Mouse (Mus musculus) lung, embryonic 14.5 days (tissue): ENCODE data around the gene Mast4. TPM values are rescaled to one million over a fixed set of nuclear protein-coding genes. Genes with fewer than 3 reads are reported as not detected.

Experiments used
- ATAC-seq: fragments of 200-750 bp; cut with Nextera tagmentation; 2 replicates; pipeline ENCODE4 v1.8.0; 2017; ENCODE audit warnings: mild to moderate bottlenecking, moderate TSS enrichment, moderate library complexity; ENCODE audit not compliant: insufficient read depth
- DNase-seq: peaks from one replicate; pipeline ENCODE4 v3.0.0-alpha.2; 2015
- H3K27ac ChIP-seq: fragments of 300-500 bp; sonication (generic); 2 replicates; pipeline ENCODE4 v1.5.1; 2014; ENCODE audit warnings: low read depth, mild to moderate bottlenecking, moderate library complexity
- H3K27me3 ChIP-seq: fragments of 300-500 bp; sonication (generic); 2 replicates; pipeline ENCODE4 v1.6.1; 2014; ENCODE audit warnings: low read length, control low read depth; ENCODE audit not compliant: insufficient read depth
- H3K36me3 ChIP-seq: fragments of 300-500 bp; sonication (generic); 2 replicates; pipeline ENCODE4 v1.6.1; 2014; ENCODE audit warnings: control low read depth; ENCODE audit not compliant: insufficient read depth
- H3K4me1 ChIP-seq: fragments of 300-500 bp; sonication (generic); 2 replicates; pipeline ENCODE4 v1.6.1; 2014; ENCODE audit warnings: antibody characterized with exemption, control low read depth; ENCODE audit not compliant: insufficient read depth
- H3K4me2 ChIP-seq: fragments of 300-500 bp; sonication (generic); 2 replicates; pipeline ENCODE4 v1.6.1; 2014; ENCODE audit warnings: mild to moderate bottlenecking
- H3K4me3 ChIP-seq: fragments of 300-500 bp; sonication (generic); 2 replicates; pipeline ENCODE4 v1.5.1; 2014; ENCODE audit warnings: low read depth, low read length
- H3K9ac ChIP-seq: fragments of 300-500 bp; sonication (generic); 2 replicates; pipeline ENCODE4 v1.6.1; 2014
- H3K9me3 ChIP-seq: fragments of 300-500 bp; sonication (generic); 2 replicates; pipeline ENCODE4 v1.6.1; 2016; ENCODE audit warnings: low read depth, low read length, control low read depth
- CTCF ChIP-seq: IDR thresholded peaks from 2 replicates; pipeline ENCODE4 v1.5.1; 2016; ENCODE audit warnings: antibody characterized with exemption, low read depth
- WGBS: fragments of 180-500 bp; shearing (Covaris S2); extraction: QIAGEN DNeasy Blood & Tissue Kit; methylation state at CpG from one replicate; pipeline ENCODE4 v1.1.7; 2014; 5-methylcytosine and 5-hydroxymethylcytosine counted together
- polyA plus RNA-seq: library from polyadenylated mRNA; unstranded; fragments of >200 nt; fragmentation: Nextera tagmentation; extraction: Ambion mirVana; gene quantifications from 2 replicates; pipeline ENCODE4 v1.2.1, GENCODE M21; 2014

The Mast4 gene
- polyA plus RNA-seq, 1 experiment from 2014 or later = 30.8 TPM

GRCm38 (mm10) chr13:103059995-103060652 is 274.2 kb downstream of the Mast4 start:
- Histone ChIP-seq H3K9me3 (no peaks in the 10 kb centered on the region), H3K4me3 (no peak overlapping the region), H3K36me3 (no peaks in the 10 kb centered on the region), H3K9ac (no peak overlapping the region), H3K4me2 (no peak overlapping the region), H3K4me1 (no peaks in the 10 kb centered on the region), H3K27me3 (no peaks in the 10 kb centered on the region), H3K27ac (no peak overlapping the region)
- DNase-seq (no peak), ATAC-seq (no peak)
- 70% methylated on average over 11 of the region's 11 CpGs for WGBS
- no peak for TF ChIP-seq CTCF

- no peak for TF ChIP-seq CTCF
- H3K9ac ChIP-seq = no peak overlapping the region
- no peak overlapping the region for H3K27ac ChIP-seq
- 52% methylated on average over 10 of the region's 10 CpGs for WGBS
- no peak for ATAC-seq
- H3K4me1 ChIP-seq = no peaks in the 10 kb centered on the region
- H3K36me3 ChIP-seq = no peaks in the 10 kb centered on the region
- no peak for DNase-seq
- no peaks in the 10 kb centered on the region for H3K9me3 ChIP-seq
- H3K4me2 ChIP-seq = no peak overlapping the region
- H3K27me3 ChIP-seq = no peaks in the 10 kb centered on the region
- no peak overlapping the region for H3K4me3 ChIP-seq
Observed at GRCm38 (mm10) chr13:103056451-103056850, 277.8 kb downstream of the Mast4 start.

DNA sequence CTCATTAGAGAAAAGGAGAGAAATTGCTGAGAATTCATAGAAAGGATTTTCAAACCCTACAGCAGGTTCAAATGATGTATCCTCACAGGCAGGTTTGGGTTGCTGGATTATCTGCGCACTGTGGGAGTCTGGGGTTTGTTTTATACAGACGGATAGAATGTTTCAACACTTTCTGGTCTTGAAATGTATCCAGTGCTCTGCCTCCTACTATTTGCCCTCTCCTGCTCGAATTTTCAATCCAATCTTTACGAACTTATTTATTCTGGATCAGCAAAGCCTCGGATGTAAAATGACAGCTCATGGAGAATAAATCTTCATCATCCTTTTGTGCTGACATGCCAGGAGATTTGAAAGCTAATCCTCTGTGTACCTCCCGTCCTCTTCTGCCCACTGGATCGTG is 281.6 kb downstream of the Mast4 start:
- Histone ChIP-seq H3K4me2 (no peak overlapping the region), H3K9ac (no peak overlapping the region)

DNA sequence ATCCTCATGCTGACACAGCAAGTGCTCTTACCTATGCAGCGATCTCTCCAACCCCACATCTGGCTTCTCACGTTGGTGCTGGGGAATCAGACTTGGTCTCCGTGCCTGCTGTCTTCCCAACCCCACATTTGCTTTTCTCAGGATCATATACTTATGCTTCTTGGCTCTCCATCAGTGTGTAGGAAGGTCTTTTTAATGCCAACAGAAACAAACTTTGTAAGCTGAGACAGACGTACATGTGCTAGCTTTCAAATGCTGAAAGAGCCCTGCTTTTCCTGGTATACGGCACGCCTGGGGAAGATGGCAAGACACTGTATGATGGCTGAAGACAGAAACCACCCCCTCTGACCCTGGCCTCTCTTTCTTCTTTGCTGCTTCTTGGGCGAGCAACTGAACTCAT is 285.3 kb downstream of the Mast4 start:
- Histone ChIP-seq H3K4me2 (no peak overlapping the region), H3K4me3 (no peak overlapping the region), H3K4me1 (no peaks in the 10 kb centered on the region), H3K36me3 (no peaks in the 10 kb centered on the region), H3K27ac (no peak overlapping the region), H3K27me3 (no peaks in the 10 kb centered on the region), H3K9me3 (no peaks in the 10 kb centered on the region), H3K9ac (no peak overlapping the region)
- no peak for TF ChIP-seq CTCF
- DNase-seq (no peak), ATAC-seq (no peak)
- 67% methylated on average over 7 of the region's 7 CpGs for WGBS

More for the DNA sequence above, 281.6 kb downstream of the Mast4 start:
- Histone ChIP-seq H3K9me3 (no peaks in the 10 kb centered on the region), H3K27me3 (no peaks in the 10 kb centered on the region), H3K4me3 (no peak overlapping the region), H3K36me3 (no peaks in the 10 kb centered on the region), H3K4me1 (no peaks in the 10 kb centered on the region), H3K27ac (no peak overlapping the region)
- WGBS = 61% methylated on average over 7 of the region's 7 CpGs
- DNase-seq = no peak
- TF ChIP-seq CTCF = no peak
- ATAC-seq = no peak

DNA sequence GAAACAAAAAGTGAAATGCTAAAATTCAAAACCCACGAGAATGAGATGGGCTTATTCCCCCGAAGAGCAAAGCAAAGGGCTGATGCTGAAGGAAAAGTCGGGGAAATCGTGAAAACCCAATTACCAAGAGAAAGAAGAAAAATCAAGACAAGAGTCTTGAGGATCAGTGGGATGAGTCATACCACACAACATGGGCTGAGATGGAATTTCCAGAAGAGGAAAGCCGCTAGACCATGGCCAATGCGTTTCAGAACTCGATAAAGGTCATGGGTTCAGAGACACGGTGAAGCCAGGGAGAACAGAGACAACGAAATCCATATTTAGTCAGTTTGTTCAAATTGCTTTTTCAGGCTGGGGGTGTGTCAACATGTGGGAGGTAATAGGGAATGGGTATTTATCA is 290.6 kb downstream of the Mast4 start:
- DNase-seq (no peak), ATAC-seq (no peak)
- H3K4me3 ChIP-seq = no peak overlapping the region
- WGBS = 90% methylated on average over 9 of the region's 9 CpGs
- H3K9me3 ChIP-seq = no peaks in the 10 kb centered on the region
- no peak overlapping the region for H3K4me2 ChIP-seq
- H3K4me1 ChIP-seq = no peaks in the 10 kb centered on the region
- TF ChIP-seq CTCF = no peak
- no peak overlapping the region for H3K27ac ChIP-seq
- H3K36me3 ChIP-seq = no peaks in the 10 kb centered on the region
- no peaks in the 10 kb centered on the region for H3K27me3 ChIP-seq
- H3K9ac ChIP-seq = no peak overlapping the region

DNA sequence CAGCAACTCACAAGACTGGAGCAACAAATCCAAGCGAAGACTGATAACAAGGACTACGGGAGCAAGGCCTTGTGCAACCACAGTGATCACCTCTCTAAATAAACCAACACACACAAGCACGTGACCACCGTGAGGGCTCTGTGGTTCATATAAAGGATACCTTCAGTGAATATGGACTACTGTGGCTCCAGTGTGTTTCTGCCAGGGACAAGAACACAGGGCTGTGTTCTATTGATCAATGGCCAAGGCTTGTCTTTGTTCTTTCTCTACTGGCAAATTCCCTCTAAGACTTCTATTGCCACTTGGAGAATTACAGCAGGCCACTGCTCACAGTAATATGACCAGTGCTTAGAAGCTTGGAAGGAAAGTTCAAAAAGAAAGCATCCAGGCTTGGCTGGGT is 291.3 kb downstream of the Mast4 start:
- Histone ChIP-seq H3K9ac (no peak overlapping the region), H3K4me2 (no peak overlapping the region), H3K4me1 (no peaks in the 10 kb centered on the region), H3K9me3 (no peaks in the 10 kb centered on the region), H3K27me3 (no peaks in the 10 kb centered on the region), H3K4me3 (no peak overlapping the region), H3K36me3 (no peaks in the 10 kb centered on the region), H3K27ac (no peak overlapping the region)
- no peak for TF ChIP-seq CTCF
- ATAC-seq (no peak), DNase-seq (no peak)
- 85% methylated on average over 4 of the region's 4 CpGs for WGBS

DNA sequence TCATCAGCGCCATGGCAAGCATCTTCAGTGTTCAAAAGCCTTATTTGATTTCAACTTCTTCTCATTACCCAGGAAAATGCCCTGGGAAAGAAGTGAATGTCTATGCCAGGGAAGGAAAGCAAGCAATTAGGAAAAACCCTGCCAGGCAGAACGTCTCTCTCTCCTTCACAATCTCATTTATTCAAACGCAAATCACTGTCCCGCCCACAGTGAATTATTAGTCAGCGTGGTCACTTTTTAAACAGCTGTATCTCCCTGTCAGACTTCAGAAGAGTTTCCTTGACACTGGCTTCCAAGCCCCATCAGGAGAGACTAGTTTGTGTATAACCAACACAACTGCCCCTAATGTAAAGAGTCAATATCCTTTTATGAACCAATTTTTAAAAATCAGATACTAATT is 296.8 kb downstream of the Mast4 start:
- Histone ChIP-seq H3K27me3 (no peaks in the 10 kb centered on the region), H3K27ac (no peak overlapping the region), H3K4me1 (no peaks in the 10 kb centered on the region), H3K36me3 (no peaks in the 10 kb centered on the region), H3K4me3 (no peak overlapping the region), H3K9me3 (no peaks in the 10 kb centered on the region), H3K4me2 (no peak overlapping the region), H3K9ac (no peak overlapping the region)
- DNase-seq = no peak
- ATAC-seq = no peak
- TF ChIP-seq CTCF = no peak
- 45% methylated on average over 5 of the region's 5 CpGs for WGBS

GRCm38 (mm10) chr13:103029377-103029776 is 304.9 kb downstream of the Mast4 start:
- DNase-seq (no peak), ATAC-seq (no peak)
- no peak for TF ChIP-seq CTCF
- 85% methylated on average over 5 of the region's 5 CpGs for WGBS
- H3K4me2 ChIP-seq = no peak overlapping the region
- H3K4me3 ChIP-seq = no peak overlapping the region
- H3K9me3 ChIP-seq = no peaks in the 10 kb centered on the region
- no peaks in the 10 kb centered on the region for H3K27me3 ChIP-seq
- H3K4me1 ChIP-seq = peaks cover 9% of the 10 kb centered on the region; the same call in 1 of the 2 replicates
- no peaks in the 10 kb centered on the region for H3K36me3 ChIP-seq
- H3K9ac ChIP-seq = no peak overlapping the region
- H3K27ac ChIP-seq = no peak overlapping the region
